Mouse (Mus musculus) testis, adult 2 months (tissue): ENCODE measurements around the gene Foxn3.

Experiments
- CTCF ChIP-seq: fragments of 200-500 bp; IDR thresholded peaks from 2 replicates; pipeline ENCODE4 v1.5.1; 2012; ENCODE audit warnings: low read depth, mild to moderate bottlenecking, inconsistent platforms, low read length, moderate library complexity; ENCODE audit not compliant: control insufficient read depth, insufficient read depth, insufficient replicate concordance
- POLR2A ChIP-seq: fragments of 200-500 bp; IDR thresholded peaks from 2 replicates; pipeline ENCODE4 v1.6.1; 2012; ENCODE audit warnings: low read depth, mild to moderate bottlenecking, inconsistent platforms, low read length, moderate library complexity; ENCODE audit not compliant: control insufficient read depth

DNA sequence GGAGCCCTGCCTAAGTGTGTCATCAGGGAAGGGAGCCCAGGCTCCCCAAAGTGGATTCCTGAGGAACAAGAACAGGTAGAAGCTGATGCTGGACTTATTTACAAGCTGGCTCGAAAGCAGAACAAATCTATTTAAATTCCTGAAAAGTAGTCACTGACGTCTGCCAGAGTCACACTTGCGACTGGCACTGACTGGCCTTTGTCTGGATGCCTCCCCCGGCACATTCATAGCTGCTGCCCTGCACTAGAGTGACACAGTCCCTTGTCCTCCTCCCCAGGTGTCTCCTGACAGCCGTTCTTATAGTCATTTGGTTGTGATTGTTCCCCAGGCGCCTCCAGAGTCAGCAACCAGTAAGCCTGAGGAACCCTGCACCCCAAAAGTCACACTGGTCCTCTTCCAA lies 259.8 kb downstream of the Foxn3 start:
- no peak for TF ChIP-seq POLR2A
- TF ChIP-seq CTCF, result no peak
